8 mouse cellular contexts compared by ENCODE assay signal in the genomic region with DNA sequence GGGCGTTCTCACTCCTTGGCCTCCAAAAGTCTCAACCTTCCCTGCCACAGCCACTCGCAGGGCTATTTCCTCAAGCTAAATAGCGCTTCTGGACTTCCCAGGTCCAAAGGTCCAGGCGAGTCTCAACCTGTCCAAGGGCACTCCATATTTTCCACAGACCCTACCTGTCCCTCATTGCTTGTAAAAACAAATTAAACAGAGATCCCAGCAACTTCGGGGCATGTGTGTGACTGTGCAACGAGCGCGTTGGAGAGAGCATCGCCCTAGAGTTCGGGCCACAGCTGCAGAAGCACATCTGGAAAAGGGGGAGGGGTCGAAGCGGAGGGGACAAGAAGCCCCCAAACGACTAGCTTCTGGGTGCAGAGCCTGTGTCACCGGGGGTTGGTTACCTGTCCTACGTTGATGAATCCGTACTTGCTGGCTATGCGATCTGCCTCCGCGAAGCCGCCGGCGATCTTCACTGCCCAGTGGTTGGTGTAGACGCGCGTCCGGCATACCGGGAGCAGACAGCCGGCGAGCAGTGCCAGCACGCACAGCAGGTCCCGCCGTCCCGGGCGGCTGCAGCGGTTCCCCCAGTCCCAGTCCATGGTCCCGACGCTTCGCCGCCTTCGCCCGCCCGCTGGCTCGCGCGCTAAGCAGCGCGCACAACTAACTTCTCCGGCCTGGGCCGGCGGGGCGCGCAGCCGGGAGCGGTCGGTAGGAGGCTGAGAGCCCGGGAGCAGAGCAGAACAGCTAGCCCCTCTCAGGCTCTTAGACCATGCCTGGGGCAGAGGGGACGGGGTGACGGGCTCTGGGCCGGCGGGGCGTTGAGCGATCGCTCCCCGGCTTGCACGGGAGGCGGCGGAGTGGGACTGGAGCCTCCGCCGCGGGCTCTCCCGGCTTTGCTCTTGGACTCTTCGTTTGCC. TPM values are rescaled to one million over a fixed set of nuclear protein-coding genes. Genes with fewer than 3 reads are reported as not detected.
DNase-seq lines count a peak whose midpoint lies in the region; ATAC-seq and TF ChIP-seq lines count a peak whose summit lies in the region.

No protein-coding gene starts in this region.

- peak overlapping the region; percentile 85 for H3K27ac ChIP-seq in forebrain, embryonic 12.5 days
- H3K27ac ChIP-seq in heart, embryonic 15.5 days = peak overlapping the region; percentile 93
- peak overlapping the region; percentile 87 for H3K27ac ChIP-seq in kidney, postnatal 0 days
- H3K27ac ChIP-seq in lung, embryonic 14.5 days (ENCODE audit: low read depth) = peak overlapping the region; percentile 94

- H3K27me3 ChIP-seq in forebrain, embryonic 12.5 days = peaks cover 15% of the 10 kb centered on the region; the same call in 1 of the 2 replicates
- no peaks in the 10 kb centered on the region for H3K27me3 ChIP-seq in heart, embryonic 15.5 days
- no peaks in the 10 kb centered on the region for H3K27me3 ChIP-seq in kidney, postnatal 0 days (ENCODE audit: insufficient read depth, low read length)
- no peaks in the 10 kb centered on the region for H3K27me3 ChIP-seq in lung, embryonic 14.5 days (ENCODE audit: insufficient read depth, low read length)

- TF ChIP-seq CTCF in kidney, postnatal 0 days (IDR thresholded peaks at IDR 0.05; ENCODE audit: low read depth) = peak; percentile 31
- TF ChIP-seq CTCF in lung, embryonic 14.5 days (IDR thresholded peaks at IDR 0.05; ENCODE audit: low read depth) = peak; percentile 15; the same call in 1 of the 2 replicates

- peak overlapping the region; percentile 74 for H3K9ac ChIP-seq in forebrain, embryonic 12.5 days
- H3K9ac ChIP-seq in heart, embryonic 15.5 days = peak overlapping the region; percentile 78
- peak overlapping the region; percentile 83 for H3K9ac ChIP-seq in kidney, postnatal 0 days (ENCODE audit: low read depth, low read length)
- peak overlapping the region; percentile 76 for H3K9ac ChIP-seq in lung, embryonic 14.5 days

- H3K4me1 ChIP-seq in forebrain, embryonic 12.5 days = peaks cover 25% of the 10 kb centered on the region
- peaks cover 37% of the 10 kb centered on the region for H3K4me1 ChIP-seq in heart, embryonic 15.5 days (replicated peaks)
- H3K4me1 ChIP-seq in kidney, postnatal 0 days (replicated peaks; ENCODE audit: insufficient read depth, low read length) = 0 out of 2 replicates have a peak, but pooled peaks cover 10% of the 10 kb centered on the region
- H3K4me1 ChIP-seq in lung, embryonic 14.5 days (ENCODE audit: insufficient read depth) = no peaks in the 10 kb centered on the region

- DNase-seq in thymus, postnatal 4 days = peak; percentile 12
- no peak for DNase-seq in thymus, postnatal 25 days
- DNase-seq in kidney, postnatal 0 days (ENCODE audit: low spot score) = peak; percentile 73
- peak; percentile 67 for DNase-seq in lung, embryonic 14.5 days
- DNase-seq in right cerebral cortex, adult 2 months (ENCODE audit: low spot score in 2 of 2) = peak; percentile 18 to 51
- no peak for DNase-seq in adipocyte (ENCODE audit: low spot score)

- H3K4me3 ChIP-seq in forebrain, embryonic 12.5 days (replicated peaks) = peak overlapping the region; percentile 73
- peak overlapping the region; percentile 80 for H3K4me3 ChIP-seq in heart, embryonic 15.5 days
- H3K4me3 ChIP-seq in kidney, postnatal 0 days (replicated peaks; ENCODE audit: low read depth, low read length) = peak overlapping the region; percentile 80
- H3K4me3 ChIP-seq in lung, embryonic 14.5 days (ENCODE audit: low read depth, low read length) = peak overlapping the region; percentile 73

- under 1% methylated on average over 72 of the region's 72 CpGs for WGBS in forebrain, embryonic 12.5 days
- WGBS in heart, embryonic 15.5 days = under 1% methylated on average over 62 of the region's 72 CpGs
- under 1% methylated on average over 72 of the region's 72 CpGs for WGBS in kidney, postnatal 0 days
- 1% methylated on average over 67 of the region's 72 CpGs for WGBS in lung, embryonic 14.5 days

- H3K4me2 ChIP-seq in forebrain, embryonic 12.5 days = peak overlapping the region; percentile 94
- peak overlapping the region; percentile 97 for H3K4me2 ChIP-seq in heart, embryonic 15.5 days
- H3K4me2 ChIP-seq in kidney, postnatal 0 days (ENCODE audit: low read length) = peak overlapping the region; percentile 76
- peak overlapping the region; percentile 88 for H3K4me2 ChIP-seq in lung, embryonic 14.5 days

- no peaks in the 10 kb centered on the region for H3K36me3 ChIP-seq in forebrain, embryonic 12.5 days (replicated peaks)
- H3K36me3 ChIP-seq in heart, embryonic 15.5 days = no peaks in the 10 kb centered on the region
- H3K36me3 ChIP-seq in kidney, postnatal 0 days (ENCODE audit: insufficient read depth, low read length) = no peaks in the 10 kb centered on the region
- no peaks in the 10 kb centered on the region for H3K36me3 ChIP-seq in lung, embryonic 14.5 days (ENCODE audit: insufficient read depth)

- peak; percentile 84 for ATAC-seq in forebrain, embryonic 12.5 days (ENCODE audit: low FRiP score)
- peak; percentile 75 for ATAC-seq in heart, embryonic 15.5 days (replicated peaks; ENCODE audit: insufficient number of reproducible peaks, insufficient read depth, low FRiP score, low read depth)
- ATAC-seq in kidney, postnatal 0 days (replicated peaks; ENCODE audit: low FRiP score, low read depth) = peak; percentile 86
- ATAC-seq in lung, embryonic 14.5 days (ENCODE audit: insufficient read depth) = peak; percentile 83

- H3K9me3 ChIP-seq in forebrain, embryonic 12.5 days = no peaks in the 10 kb centered on the region
- no peaks in the 10 kb centered on the region for H3K9me3 ChIP-seq in heart, embryonic 15.5 days (replicated peaks)
- no peaks in the 10 kb centered on the region for H3K9me3 ChIP-seq in kidney, postnatal 0 days (replicated peaks; ENCODE audit: low read length)
- H3K9me3 ChIP-seq in lung, embryonic 14.5 days (ENCODE audit: low read depth, low read length) = no peaks in the 10 kb centered on the region

RNA-seq across cellular contexts. Expression of gene Pcsk5, which starts 0.6 kb away (rescaled TPM):
- polyA plus RNA-seq in forebrain, embryonic 12.5 days (2016; fragmentation: Nextera tagmentation; extraction: Ambion mirVana) = 10.6 and 12.5 TPM in 2 replicates
- 11.3 and 15.2 TPM in 2 replicates for polyA plus RNA-seq in heart, embryonic 15.5 days (2015; fragmentation: Nextera tagmentation; extraction: Ambion mirVana)
- 17.3 and 17.4 TPM in 2 replicates for polyA plus RNA-seq in kidney, postnatal 0 days (2015; fragmentation: Nextera tagmentation; extraction: Ambion mirVana)
- 19.0 and 21.7 TPM in 2 replicates for polyA plus RNA-seq in lung, embryonic 14.5 days (2014; fragmentation: Nextera tagmentation; extraction: Ambion mirVana)

Comparison
In these comparisons a context has a peak if more than half of its experiments do, and no peak if none do; other contexts are left out.
1. DNase-seq: peak in thymus, postnatal 4 days (single experiment), kidney, postnatal 0 days (single experiment), lung, embryonic 14.5 days (single experiment) and right cerebral cortex, adult 2 months (2 of 2); none in thymus, postnatal 25 days (single experiment) and adipocyte (single experiment).
2. Peak in every context shown above with its lines, with median percentiles within 50 percentile points of each other: ATAC-seq, H3K27ac ChIP-seq, H3K4me2 ChIP-seq, H3K4me3 ChIP-seq and H3K9ac ChIP-seq.